Mouse (Mus musculus) neural tube, embryonic 10.5 days (tissue): Measurements from ENCODE around the gene Frs2.
"Not testable (repeated sequence)": the region's sequence is repeated elsewhere in the genome, so short reads cannot be mapped to it uniquely, and the experiment has no call there.

ENCODE experiments used
- DNase-seq: peaks from one replicate; pipeline ENCODE4 v3.0.0-alpha.2; 2017; ENCODE audit warnings: low spot score; ENCODE audit errors: extremely low spot score

Frs2 gene

DNA sequence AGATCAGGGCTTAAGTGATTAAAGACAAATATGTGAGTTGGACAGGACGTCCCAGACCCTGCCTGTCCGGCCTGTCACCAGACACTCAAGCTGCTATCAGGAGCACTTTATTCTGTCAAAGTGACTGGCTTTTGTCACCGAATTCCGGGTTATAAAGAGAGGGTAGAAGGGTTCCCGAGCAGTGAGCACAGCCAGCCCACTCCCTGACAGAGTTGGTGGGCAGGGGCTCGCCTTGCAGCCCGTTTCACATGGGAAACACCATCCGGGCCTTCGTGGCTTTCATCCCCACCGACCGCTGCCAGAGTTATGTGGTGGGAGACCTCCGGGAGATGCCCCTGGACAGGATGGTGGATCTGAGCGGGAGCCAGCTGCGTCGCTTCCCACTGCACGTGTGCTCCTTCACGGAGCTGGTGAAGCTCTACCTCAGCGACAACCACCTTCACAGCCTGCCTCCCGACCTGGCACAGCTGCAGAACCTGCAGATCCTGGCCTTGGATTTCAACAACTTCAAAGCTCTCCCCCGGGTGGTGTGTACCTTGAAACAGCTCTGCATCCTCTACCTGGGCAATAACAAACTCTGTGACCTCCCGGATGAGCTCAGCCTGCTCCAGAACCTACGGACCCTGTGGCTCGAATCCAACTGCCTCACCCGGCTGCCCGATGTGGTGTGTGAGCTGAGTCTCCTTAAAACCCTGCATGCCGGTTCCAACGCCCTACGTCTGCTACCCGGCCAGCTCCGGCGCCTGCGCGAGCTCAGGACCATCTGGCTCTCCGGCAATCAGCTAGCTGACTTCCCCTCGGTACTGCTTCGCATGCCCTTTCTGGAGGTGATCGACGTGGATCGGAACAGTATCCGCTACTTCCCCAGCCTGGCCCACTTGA is 102.9 kb downstream of the Frs2 start, which contains the start of gene Lrrc10:
Gene Lrrc10 (plus strand): TSS at position 167 of the 882 bp plus-strand sequence.
- DNase-seq: peak; percentile 41

DNA sequence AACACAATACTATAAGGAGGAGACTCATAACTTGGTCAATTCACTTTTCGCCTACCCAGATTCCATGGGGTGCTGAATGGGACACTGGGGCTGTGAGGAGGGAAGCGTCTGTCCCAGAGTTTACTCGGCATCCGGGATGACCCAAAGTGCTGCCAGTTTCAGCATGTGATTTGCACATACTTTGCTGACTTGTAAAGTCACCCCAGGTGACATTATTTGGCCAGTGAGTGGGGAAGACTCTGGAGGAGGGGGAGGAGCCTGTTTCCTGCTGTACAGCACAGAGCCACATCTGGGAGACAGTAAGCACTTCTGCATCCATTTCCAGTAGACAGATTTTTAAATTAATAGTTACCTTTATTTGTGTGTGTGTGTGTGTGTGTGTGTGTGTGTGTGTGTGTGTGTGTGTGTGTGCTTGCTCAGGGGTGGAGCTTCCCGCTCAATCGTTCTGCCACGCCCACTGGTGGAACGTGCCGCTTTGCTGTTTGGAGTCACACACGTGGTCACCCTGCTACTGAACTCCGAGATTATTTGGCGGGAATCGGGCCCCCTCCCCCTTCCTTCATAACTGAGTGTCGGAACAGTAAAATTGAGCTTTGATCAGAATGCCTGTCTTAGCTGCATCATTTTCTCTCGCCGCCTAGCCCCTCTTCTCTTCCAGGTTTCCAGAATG is 104.7 kb downstream of the Frs2 start:
- not testable (repeated sequence) for DNase-seq

DNA sequence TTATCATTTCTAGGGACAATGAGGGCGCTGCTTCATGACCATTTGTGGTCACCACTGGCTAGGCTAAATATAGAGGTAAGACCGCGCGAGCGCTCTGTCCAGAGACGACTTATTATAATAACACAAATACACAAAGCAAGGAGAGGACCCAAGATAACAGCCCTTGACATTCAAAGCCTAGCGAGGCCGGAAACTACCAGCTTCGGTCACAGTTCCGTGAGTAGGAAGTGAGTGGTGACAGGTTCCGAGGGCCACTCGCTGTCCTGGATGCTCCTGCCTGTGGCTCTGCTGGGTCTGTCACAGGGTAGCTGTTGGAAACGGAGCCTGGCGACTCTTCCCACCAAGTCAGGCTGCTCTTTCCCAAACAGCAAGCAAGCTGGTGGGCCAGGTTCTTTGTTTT is 106.0 kb downstream of the Frs2 start:
- no peak for DNase-seq

DNA sequence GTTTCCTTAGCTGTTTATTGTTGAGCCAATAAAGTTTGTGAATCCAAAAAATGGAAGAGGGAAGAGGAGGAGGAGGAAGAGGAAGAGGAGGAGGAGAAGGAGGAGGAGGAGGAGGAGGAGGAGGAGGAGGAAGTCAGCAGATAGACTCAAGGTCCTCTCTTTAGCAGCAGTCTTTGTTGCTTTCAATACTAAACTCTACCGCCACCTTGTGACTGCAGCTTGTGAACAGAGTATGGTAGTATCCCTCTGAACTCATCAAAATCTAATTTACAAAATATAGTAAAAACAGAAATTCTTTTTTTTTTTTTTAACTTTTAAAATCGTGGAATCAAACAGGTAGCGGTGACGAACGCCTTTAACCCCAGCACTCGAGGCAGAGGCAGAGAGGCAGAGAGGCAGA is 108.0 kb downstream of the Frs2 start:
- DNase-seq: no peak

DNA sequence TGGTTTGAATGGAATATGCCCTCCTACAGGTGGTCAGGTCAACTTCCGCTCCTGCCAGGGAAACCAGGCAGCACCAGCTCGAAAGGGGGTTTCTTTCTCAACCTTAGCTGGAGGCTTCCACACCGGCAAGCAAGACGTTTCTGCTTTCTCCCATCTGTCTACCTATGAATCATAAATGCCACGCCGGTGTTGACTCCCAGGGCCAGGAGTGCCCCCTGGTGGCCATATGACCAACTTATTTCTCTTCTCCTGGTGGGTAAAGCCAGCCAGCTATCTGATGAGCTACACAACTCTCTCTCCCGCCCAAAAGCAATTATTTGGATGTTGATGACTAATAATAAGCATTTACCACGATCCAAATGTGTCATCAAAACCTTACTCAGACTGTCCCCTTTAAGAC is 114.5 kb downstream of the Frs2 start:
- peak; percentile 81 for DNase-seq

DNA sequence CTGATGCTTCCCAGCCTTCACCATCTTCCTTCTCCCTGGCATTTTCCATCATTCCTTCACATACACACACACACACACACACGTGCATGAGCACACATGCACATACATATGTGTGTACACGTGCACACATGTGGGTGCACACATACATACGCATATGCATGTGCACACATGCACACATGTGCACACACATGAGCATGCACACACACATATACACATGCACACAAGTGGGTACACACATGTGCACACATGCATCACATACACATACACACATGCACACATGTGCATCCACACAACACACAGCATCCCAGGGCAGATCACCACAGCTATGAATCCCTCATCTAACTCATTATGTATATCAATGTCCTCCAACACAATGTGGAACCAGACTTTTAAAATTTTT is 117.2 kb downstream of the Frs2 start:
- DNase-seq: no peak

DNA sequence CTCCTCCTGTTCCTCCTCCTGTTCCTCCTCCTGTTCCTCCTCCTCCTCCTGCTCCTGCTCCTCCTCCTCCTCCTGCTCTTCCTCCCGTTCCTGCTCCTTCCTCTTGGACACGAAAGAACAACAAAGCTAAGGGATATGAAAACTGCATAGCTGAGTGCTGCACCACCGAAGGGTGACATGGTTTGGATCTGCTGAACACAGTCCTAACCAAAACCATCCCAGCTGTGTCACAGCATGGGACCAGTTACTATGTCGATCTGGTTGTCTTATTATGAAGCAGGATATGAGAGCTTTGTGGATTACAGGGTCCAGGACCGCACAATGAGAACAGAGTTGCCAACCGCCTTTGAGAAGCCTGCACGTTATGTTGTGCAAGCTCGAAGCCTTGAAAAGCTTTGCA is 122.2 kb downstream of the Frs2 start:
- no peak for DNase-seq

DNA sequence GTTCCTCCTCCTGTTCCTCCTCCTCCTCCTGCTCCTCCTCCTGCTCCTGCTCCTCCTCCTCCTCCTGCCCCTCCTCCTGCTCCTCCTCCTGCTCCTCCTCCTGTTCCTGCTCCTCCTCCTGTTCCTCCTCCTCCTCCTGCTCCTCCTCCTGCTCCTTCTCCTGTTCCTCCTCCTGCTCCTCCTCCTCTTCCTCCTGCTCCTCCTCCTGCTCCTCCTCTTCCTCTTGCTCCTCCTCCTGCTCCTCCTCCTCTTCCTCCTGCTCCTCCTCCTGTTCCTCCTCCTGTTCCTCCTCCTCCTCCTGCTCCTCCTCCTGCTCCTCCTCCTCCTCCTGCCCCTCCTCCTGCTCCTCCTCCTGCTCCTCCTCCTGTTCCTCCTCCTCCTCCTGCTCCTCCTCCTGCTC is 122.6 kb downstream of the Frs2 start:
- DNase-seq: not testable (repeated sequence)

DNA sequence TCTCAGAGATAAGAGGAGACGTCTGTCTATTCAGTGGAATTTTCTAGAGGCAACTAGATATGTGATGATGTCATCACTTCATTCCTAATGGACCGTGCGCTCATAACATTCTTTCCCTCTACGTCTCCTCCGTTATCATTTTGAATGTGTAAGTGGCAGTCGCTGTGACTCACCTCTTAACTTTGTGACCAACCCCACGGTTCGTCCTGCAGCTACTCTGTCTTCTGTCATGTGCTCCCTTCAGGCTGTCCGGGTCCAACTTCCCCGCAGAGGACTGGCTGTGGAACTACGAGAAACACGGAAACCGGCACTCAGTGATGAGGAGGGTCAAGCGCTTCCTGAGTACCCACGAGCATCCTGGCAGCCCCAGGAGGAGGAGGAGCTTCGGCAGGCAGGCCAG is 124.6 kb downstream of the Frs2 start:
- no peak for DNase-seq

DNA sequence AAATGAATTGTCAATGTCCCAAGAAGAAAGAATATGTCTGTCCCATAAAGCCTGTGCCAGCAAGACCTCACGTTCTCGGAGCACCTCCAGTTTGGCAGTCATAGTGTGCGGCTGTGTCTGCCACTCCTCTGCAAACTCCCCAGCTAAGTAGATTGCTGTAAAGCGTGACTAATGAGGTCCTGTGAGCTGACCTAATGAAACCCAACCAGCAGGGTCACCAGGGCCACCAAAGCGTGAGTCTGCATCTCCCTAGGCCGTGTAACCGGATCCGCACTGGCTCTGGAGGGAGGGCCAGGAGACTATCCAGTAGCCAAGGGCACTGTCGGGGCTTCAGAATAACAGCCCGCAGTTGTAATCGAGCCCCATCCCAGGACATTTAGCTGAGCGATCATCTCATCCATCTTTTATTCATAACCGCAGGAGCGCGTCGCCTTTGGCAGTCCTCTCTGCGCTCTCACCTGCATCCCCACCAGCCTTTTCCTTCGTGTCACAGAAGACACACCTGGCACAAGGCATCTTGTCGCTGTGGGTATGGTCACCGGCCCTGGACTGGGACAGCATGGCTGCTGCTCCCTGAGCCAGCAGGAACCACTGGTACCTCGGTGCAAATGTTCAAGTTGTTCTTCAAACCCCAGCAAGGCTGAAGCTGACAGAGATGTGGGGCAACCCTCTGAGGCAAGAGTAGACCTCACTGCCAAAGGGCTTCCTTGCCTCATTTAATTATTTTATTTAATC is 127.1 kb downstream of the Frs2 start:
- DNase-seq: peak; percentile 63
